Mouse (Mus musculus): Measurements from ENCODE around the gene Rhox8. TPM values are rescaled to one million over a fixed set of nuclear protein-coding genes. Genes with fewer than 3 reads are reported as not detected.
"Not testable (repeated sequence)": the region's sequence is repeated elsewhere in the genome, so short reads cannot be mapped to it uniquely, and the experiment has no call there.

The Rhox8 gene
- total RNA-seq (2021), result not detected
- long read RNA-seq, experiment 1, result 0 reads
- long read RNA-seq, experiment 2, result 0 reads

DNA sequence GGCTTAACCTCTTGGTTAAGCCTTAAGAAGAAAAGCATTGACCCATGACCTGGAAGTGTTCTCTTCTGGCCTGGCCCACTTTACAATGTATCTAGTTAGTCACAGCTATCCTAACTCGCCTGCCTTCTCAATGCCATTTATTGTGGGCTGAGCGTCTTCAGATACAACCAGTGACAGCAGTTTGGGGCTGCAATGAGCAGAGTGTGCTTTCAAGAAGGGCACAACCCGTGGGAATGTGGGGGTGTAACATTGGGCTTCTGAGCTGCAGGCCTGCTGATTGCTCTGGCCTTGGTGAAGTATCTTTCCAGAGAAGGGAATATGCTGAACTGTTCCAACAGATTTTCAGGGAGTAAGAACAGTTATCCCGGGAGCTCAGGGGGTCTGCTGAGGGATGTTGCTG, at the start of gene Rhox8:
Rhox8 (minus strand) TSS at position 101 of the 400 bp plus-strand sequence.
- DNase-seq (ENCODE audit: low spot score in 2 of 2), result no peak

DNA sequence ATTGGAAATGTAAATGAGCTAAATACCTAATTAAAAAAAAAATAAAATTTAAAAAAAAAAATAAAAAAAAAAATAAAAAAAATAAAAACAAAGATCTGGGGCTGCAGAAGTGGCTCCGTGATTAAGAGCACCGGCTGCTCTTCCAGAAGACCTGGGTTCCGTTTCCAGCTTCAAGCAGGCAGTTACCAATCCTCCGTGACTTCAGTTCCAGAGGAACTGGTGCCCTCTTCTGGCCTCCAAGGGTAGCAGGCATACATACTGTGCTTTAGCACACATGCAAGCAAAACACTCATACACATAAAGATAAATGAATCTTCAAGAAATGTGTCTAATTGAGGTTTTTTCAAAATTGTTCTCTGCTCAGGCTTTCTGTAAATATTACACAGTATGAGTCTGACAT, 37.6 kb upstream of the Rhox8 start:
- DNase-seq (ENCODE audit: low spot score in 2 of 2), result no peak

DNA sequence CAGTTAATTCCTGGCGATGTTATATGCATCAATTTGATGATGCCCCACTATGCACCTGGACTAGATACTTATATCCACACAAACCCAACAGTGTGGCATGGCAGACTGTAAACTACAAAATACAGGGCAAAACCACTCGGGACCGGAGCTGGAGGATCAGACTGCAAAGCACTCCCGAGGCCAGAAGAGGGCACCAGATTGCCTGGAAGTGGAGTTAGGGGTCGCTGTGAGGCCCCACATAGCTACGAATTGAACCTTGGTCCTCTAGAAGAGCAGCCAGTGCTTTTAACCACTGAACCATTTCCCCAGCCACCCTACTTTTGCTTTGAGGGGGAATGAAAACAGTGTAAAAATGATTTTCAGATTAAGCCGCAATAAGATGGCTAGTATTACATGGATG, 29.8 kb upstream of the Rhox8 start:
- no peak for DNase-seq (ENCODE audit: low spot score in 2 of 2)

DNA sequence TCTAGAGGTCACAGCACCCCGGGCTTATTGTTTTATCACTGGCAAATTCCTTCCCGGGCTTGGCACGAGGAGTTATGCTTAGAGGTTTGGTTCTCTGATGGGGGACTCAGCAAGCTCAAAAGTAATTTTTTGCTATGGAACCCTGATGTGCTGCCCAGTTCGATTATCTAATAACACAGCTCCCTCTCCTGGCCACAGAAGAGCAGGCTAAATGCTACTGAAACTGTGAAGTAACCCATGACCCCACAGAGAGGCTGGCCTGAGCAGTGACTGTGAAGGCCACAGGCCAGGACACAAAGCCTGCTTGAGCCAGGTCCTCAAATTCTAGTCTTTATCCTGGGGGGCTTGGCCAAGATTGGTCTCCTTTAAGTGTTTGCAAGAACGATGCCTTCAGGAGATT, 25.0 kb upstream of the Rhox8 start:
- no peak for DNase-seq (ENCODE audit: low spot score in 2 of 2)

DNA sequence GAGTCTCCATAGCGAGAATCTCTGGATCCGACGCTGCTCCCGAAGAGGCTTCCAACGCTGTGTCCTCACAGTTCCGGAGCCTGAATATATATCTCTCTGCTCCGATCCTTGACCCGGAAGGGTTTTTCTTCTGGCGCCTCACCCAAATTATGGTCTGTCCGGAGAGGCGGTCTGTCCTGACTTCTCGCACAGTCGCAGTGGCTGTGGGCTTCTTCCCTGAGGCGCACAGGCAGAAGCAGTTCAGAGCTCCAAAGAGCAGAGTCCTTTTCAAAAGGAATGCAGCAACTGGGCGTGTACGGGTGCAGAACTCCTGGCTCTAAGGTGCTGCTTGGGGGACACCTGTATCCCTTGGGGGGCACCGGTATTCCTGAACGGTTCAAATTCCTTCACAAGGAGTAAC, 22.9 kb upstream of the Rhox8 start, which contains the start of gene Rhox9:
Rhox9 (minus strand) TSS at position 101 of the 400 bp plus-strand sequence.
- not testable (repeated sequence) for DNase-seq (ENCODE audit: low spot score in 2 of 2)

DNA sequence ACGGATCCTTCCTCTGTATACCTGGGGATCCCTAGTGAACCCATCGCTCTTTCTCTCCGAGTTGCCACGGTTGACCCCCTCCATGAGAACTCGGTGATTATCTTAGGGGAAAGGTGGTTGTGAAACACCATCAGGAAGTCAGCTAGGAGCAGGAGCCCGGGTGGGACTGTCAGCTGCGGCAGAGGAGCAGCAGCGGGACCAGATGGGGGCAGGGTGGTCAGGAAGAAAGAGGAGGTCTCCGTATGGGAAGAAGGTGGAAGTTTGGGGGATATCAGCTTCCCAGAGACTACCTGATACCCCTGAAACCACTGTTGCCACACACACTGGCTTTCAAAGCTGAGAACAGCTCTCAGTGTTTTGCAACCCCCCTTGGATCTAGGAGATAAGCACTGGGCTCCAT, 18.4 kb upstream of the Rhox8 start, which contains the start of gene Rhox7b:
Rhox7b (minus strand) TSS at position 101 of the 400 bp plus-strand sequence.
- not testable (repeated sequence) for DNase-seq (ENCODE audit: low spot score in 2 of 2)

DNA sequence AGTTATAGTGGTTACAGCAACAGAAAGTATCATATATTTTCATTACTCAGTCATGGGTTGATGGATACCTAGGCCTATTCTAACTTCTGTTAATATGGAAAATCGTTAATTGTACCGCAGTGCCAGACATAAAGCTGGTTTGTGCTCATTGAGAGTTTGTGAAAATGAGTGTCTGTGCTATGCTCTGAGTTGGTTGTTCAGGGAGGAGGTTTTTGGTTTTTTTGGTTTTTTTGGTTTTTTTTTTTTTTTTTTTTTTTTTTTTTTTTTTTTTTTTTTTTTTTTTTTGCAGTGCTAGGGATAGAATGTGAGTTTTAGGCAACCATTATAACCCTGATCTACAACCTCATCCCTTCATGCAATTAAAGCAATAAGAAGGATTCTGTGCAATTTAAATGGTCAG, 7.1 kb downstream of the Rhox8 start:
- DNase-seq (ENCODE audit: low spot score in 2 of 2), result no peak

DNA sequence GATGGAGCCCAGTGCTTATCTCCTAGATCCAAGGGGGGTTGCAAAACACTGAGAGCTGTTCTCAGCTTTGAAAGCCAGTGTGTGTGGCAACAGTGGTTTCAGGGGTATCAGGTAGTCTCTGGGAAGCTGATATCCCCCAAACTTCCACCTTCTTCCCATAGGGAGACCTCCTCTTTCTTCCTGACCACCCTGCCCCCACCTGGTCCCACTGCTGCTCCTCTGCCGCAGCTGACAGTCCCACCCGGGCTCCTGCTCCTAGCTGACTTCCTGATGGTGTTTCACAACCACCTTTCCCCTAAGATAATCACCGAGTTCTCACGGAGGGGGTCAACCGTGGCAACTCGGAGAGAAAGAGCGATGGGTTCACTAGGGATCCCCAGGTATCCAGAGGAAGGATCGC, 47.4 kb downstream of the Rhox8 start, which contains the start of gene Rhox7a:
Rhox7a (plus strand) TSS at position 301 of the 400 bp plus-strand sequence.
- not testable (repeated sequence) for DNase-seq (ENCODE audit: low spot score in 2 of 2)

DNA sequence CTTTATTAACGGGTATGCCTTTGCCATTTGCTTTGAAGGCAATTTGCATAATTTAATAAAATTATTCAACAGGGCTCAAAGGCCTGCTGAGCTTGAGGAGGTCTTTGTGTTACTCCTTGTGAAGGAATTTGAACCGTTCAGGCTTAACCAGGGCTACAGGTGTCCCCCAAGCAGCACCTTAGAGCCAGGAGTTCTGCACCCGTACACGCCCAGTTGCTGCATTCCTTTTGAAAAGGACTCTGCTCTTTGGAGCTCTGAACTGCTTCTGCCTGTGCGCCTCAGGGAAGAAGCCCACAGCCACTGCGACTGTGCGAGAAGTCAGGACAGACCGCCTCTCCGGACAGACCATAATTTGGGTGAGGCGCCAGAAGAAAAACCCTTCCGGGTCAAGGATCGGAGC, 52.1 kb downstream of the Rhox8 start, which contains the start of gene Rhox6:
Rhox6 (plus strand) TSS at position 301 of the 400 bp plus-strand sequence.
- not testable (repeated sequence) for DNase-seq (ENCODE audit: low spot score in 2 of 2)

Other genes with a start within 250 kb of the Rhox8 start
- gene Rhox2g, start 235.5 kb downstream of the Rhox8 start, total RNA-seq (2021), result not detected
- gene Rhox4g, start 227.6 kb downstream of the Rhox8 start, total RNA-seq (2021), result not detected
- not detected for gene Rhox3h, start 210.2 kb downstream of the Rhox8 start, total RNA-seq (2021)
- not detected for gene Rhox2h, start 205.7 kb downstream of the Rhox8 start, total RNA-seq (2021)
- gene Rhox5, start 74.1 kb downstream of the Rhox8 start, total RNA-seq (2021), result not detected
- gene Rhox6, start 52.0 kb downstream of the Rhox8 start, total RNA-seq (2021), result not detected
- not detected for gene Rhox7a, start 47.3 kb downstream of the Rhox8 start, total RNA-seq (2021)
- gene Rhox7b, start 18.3 kb upstream of the Rhox8 start, total RNA-seq (2021), result not detected
- not detected for gene Rhox9, start 22.8 kb upstream of the Rhox8 start, total RNA-seq (2021)
- gene Btg1-ps1, start 139.9 kb upstream of the Rhox8 start, total RNA-seq (2021), result not detected
- not detected for gene Btg1-ps2, start 164.2 kb upstream of the Rhox8 start, total RNA-seq (2021)
- not detected for gene Rhox10, start 187.5 kb upstream of the Rhox8 start, total RNA-seq (2021)
- not detected for gene Rhox11, start 206.2 kb upstream of the Rhox8 start, total RNA-seq (2021)
- not detected for gene Rhox12, start 232.0 kb upstream of the Rhox8 start, total RNA-seq (2021)
- not detected for gene Rhox13, start 242.3 kb upstream of the Rhox8 start, total RNA-seq (2021)